Mouse (Mus musculus): ENCODE measurements at regions not wholly inside any gene's neighbourhood (a gene's known extent, or its start where the extent isn't known, plus 50 kb on each side); places are given as distances from the start of the nearest gene placed in this dataset.

GRCm38 (mm10) chr10:102732420-102732819, 220.4 kb downstream of the Rassf9 start:
- peak; percentile 88 for ATAC-seq (replicated peaks; ENCODE audit: poor library complexity, severe bottlenecking)

DNA sequence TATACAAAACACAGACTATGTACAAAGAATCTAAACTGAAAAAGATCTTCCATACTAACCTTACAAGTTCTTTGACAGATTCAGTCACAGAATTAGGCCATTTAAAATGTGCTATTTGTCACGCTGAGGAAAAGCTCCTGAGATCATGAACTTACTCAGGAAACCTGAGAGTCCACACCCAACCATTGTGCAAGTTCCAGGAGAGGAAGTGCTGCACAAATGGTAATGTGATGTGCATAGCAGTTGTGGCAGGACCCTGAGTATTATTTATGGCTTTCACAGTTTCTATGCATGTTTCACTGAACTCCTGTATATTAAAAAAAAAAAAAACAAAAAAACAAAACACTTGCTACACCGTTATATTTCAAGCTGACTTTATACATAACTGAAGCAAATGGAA, 200.2 kb downstream of the Rassf9 start:
- ATAC-seq (replicated peaks; ENCODE audit: poor library complexity, severe bottlenecking): peak; percentile 100

DNA sequence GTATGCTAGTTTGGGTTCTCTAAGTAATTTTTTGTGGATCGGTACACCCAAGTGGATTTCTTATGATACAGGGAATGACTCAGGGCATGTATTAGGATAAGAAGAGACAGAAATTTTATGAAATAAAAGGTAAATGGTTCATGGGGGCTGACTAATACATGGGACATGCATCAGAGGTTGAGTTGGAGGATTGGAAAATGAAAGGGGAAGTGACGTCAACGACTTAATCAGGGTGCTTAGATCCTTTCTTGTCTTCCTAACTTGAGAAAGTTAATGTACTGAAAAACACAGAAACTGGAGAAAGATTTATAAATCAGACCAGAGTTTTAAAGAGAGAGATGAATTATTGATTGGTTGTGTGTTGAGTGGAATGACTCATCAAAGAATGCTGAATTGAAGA, 193.8 kb downstream of the Rassf9 start:
- peak; percentile 91 for ATAC-seq (replicated peaks; ENCODE audit: poor library complexity, severe bottlenecking)

DNA sequence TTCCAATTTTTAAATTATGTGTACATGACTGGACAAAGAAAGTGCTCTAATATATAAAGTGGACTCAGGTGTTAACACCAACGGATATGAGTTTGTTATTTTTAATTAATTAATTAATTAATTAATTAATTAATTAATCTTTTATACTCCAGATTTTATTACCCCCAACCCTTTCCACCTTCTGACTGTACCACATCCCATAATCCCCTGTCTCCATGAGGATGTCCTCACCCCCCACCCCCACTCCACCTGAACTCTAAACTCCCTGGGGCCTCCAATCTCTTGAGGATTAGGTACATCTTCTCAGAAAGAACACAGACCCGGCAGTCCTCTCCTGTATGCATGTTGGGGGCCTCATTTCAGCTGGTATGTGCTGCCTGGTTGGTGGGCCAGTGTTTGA, 182.8 kb downstream of the Rassf9 start:
- no peak for ATAC-seq (replicated peaks; ENCODE audit: poor library complexity, severe bottlenecking)

GRCm38 (mm10) chr10:102689966-102690365, 177.9 kb downstream of the Rassf9 start:
- no peak for ATAC-seq (replicated peaks; ENCODE audit: poor library complexity, severe bottlenecking)

DNA sequence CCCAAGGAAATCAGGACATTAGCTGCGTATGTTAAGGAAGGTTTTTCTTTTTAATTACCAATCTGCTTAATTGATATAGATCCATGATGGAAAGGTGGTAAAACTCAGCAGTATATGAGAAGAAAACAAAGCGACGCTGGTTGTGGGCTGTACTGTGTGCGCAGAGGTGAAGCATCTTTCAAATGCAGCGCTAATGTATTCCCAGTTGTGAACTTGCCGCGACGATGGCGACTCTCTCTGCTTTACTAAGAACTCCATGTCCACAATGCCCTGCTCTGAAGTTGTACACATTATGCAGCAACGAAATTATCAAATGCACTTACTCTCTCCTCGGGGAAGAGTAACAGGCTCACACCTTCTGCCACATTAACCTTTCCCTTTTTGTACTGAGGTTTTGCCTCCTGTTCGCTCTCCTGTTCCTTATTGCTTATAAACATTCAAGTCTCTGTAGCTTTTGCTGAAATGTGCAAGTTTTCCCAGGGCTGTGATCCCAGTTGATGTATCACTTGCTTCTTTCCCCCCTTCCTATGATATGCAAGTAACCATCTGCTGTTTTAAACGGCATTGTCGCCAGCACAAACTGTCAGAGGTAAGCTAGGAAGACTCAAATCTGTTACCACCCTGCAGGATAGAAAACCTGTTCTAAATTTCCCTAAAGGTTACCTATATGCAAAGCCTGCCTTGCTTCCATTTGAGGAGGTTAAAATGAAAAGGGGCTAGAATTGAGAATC, 174.8 kb downstream of the Rassf9 start:
- no peak for ATAC-seq (replicated peaks; ENCODE audit: poor library complexity, severe bottlenecking)

DNA sequence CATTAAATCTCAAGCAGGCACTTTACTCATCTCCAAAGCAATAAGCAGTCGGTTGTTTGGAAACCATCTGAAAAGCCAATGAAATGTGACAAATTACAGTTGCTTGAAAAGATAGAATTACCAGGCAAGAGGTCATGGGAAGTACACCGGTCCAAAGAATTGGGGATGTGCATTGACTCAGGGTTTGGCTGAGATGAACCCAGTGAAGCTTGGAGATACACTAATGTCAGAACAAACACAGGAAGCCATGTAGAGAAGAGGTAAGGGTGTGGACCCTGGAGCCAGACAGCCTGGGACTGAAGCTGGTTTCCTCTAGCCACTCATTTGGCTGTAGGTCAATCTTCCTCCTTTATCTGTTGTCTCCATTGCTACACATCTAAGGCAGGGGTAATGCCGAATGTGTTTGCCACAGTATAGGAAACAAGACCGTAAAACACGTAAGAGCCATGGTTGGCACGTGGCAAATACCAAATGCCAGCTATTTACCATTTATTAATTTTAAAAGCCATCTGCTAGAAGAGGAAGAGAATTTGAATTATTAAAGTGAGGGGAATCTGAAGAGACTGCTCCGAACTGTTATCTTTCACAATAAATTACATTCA, 173.9 kb downstream of the Rassf9 start:
- no peak for ATAC-seq (replicated peaks; ENCODE audit: poor library complexity, severe bottlenecking)

DNA sequence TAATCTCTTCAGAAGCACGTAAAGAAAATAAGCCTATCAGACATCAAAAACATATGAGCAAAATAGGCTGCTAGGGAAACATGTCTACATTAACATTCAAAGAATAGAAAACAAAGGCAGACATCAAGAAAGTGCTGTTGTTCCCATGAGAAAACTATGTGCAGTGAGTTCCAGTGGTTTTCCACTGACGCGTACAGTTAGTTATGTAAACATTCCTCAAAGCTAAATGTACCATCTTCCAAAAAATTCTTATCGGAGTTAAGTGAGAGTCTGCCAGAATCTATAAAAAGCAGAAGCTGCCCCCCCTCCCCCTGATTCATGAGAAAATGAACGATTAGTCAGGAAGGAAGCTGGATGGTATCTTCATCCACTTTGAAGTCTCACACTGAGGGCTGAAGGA, 155.3 kb downstream of the Rassf9 start:
- no peak for ATAC-seq (replicated peaks; ENCODE audit: poor library complexity, severe bottlenecking)

- no peak for ATAC-seq (replicated peaks; ENCODE audit: poor library complexity, severe bottlenecking)
These were observed 147.7 kb downstream of the Rassf9 start for GRCm38 (mm10) chr10:102659683-102660082.

GRCm38 (mm10) chr10:102636507-102636906, 124.5 kb downstream of the Rassf9 start:
- ATAC-seq (replicated peaks; ENCODE audit: poor library complexity, severe bottlenecking): no peak

GRCm38 (mm10) chr10:102633438-102633837, 121.4 kb downstream of the Rassf9 start:
- ATAC-seq (replicated peaks; ENCODE audit: poor library complexity, severe bottlenecking): no peak

DNA sequence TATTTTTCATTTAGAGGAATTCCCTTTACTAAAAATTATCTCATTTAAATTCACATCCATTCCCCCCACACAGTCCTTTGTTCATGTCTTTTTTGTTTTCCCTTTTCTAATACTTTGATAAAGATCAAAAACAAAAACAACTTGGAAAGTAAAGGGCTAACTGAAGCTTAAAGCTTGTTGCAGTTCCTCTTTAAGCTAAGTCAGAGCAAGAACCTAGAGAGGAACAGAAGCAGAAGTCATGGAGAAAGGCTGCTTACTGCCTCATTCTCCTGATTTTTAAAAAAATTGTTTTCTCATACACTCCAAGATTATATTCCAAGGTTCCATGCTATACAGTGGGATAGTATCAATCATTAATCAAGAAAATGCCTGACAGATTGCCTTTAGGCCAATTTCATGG, 116.6 kb downstream of the Rassf9 start:
- peak; percentile 71 for ATAC-seq (replicated peaks; ENCODE audit: poor library complexity, severe bottlenecking)

GRCm38 (mm10) chr10:102623895-102624294, 111.9 kb downstream of the Rassf9 start:
- peak; percentile 84 for ATAC-seq (replicated peaks; ENCODE audit: poor library complexity, severe bottlenecking)

DNA sequence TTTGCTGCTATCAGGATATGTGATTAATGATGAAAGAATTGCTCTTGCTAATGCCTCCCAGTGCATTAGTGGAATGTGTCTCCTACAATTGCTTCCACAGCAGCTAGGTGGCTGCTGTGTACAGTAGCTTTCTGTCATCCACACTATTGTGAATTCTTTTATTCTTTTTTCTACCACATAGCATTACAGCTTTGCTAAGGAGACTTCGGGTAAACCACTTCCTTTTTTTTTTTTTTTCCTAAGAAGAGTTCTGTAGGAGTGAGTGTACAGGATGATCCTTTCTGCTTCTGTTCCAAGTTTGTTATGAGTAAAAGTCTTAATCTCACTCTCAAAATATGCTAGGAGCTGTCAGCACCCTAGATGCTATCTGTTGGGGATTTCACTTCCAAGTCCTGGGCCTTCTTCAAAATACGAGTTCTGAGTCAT, 110.6 kb downstream of the Rassf9 start:
- ATAC-seq (replicated peaks; ENCODE audit: poor library complexity, severe bottlenecking): peak; percentile 76

DNA sequence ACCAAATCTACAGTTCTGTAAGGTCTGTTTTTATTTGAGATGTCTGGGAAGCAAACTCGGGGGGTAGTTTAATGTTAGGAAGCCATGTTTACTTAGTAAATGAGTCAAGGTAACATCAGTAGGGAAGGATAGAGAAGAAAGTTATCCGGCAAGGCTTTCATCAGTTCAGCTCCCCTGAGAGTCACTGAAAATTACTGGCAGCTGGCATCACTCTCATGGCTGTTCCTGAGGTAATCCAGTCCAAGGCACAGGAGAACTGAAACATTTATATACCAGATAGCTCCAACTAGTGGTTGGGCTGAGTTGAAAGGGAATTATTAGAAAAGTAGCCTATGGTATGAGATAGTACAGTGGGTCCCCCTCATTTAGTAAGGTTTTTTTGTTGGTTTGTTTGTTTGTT, 106.7 kb downstream of the Rassf9 start:
- no peak for ATAC-seq (replicated peaks; ENCODE audit: poor library complexity, severe bottlenecking)

DNA sequence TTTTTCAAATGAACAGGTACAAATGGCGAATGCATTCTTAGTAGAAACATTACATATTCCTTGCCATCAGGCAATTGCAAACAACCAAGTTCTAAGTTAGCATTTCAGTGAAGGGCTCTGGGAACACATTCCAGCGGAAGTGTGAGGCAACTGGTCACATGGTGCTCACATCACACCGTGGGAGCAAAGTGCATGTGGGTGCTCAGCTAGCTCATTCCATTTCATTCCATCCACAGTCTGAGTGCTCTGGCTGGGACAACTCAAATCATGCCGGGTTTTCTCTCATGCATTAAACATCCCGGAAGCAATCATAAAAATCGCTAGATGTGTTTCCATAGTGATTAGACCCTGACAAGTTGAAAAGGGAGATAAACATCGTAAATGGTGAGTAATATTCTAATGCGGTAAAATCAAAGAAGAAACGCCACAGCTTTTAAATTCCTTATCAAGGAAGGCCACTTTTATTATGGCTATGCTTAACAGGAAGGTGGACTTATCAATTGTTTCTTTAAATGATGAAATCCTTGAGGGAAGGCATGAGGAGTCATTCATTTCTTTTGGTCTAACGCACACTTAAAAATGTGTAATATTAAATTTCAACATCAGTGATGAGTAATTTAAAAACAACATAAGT, 104.1 kb downstream of the Rassf9 start:
- no peak for ATAC-seq (replicated peaks; ENCODE audit: poor library complexity, severe bottlenecking)
